Mouse (Mus musculus) embryonic facial prominence, embryonic 15.5 days (tissue): ENCODE data around the gene Zfp280b. TPM values are rescaled to one million over a fixed set of nuclear protein-coding genes. Genes with fewer than 3 reads are reported as not detected.

Experiments
- ATAC-seq: fragments of 200-750 bp; cut with Nextera tagmentation; 2 replicates; pipeline ENCODE4 v1.8.0; 2017; ENCODE audit warnings: low read depth, moderate TSS enrichment; ENCODE audit not compliant: insufficient number of reproducible peaks, low FRiP score, low TSS enrichment
- H3K27ac ChIP-seq: fragments of 300-500 bp; sonication (generic); replicated peaks from 2 replicates; pipeline ENCODE4 v1.5.1; 2015; ENCODE audit warnings: mild to moderate bottlenecking, inconsistent platforms
- H3K27me3 ChIP-seq: fragments of 300-500 bp; sonication (generic); 2 replicates; pipeline ENCODE4 v1.6.1; 2015; ENCODE audit warnings: inconsistent platforms
- H3K36me3 ChIP-seq: fragments of 300-500 bp; sonication (generic); 2 replicates; pipeline ENCODE4 v1.6.1; 2015; ENCODE audit warnings: mild to moderate bottlenecking, inconsistent platforms
- H3K4me1 ChIP-seq: fragments of 300-500 bp; sonication (generic); 2 replicates; pipeline ENCODE4 v1.6.1; 2015; ENCODE audit warnings: inconsistent platforms
- H3K4me2 ChIP-seq: fragments of 300-500 bp; sonication (generic); replicated peaks from 2 replicates; pipeline ENCODE4 v1.6.1; 2015; ENCODE audit warnings: mild to moderate bottlenecking, inconsistent platforms
- H3K4me3 ChIP-seq: fragments of 300-500 bp; sonication (generic); replicated peaks from 2 replicates; pipeline ENCODE4 v1.5.1; 2015; ENCODE audit warnings: mild to moderate bottlenecking, inconsistent platforms
- H3K9ac ChIP-seq: fragments of 300-500 bp; sonication (generic); 2 replicates; pipeline ENCODE4 v1.6.1; 2015; ENCODE audit warnings: inconsistent platforms
- H3K9me3 ChIP-seq: fragments of 300-500 bp; sonication (generic); replicated peaks from 2 replicates; pipeline ENCODE4 v1.6.1; 2016; ENCODE audit warnings: inconsistent platforms
- WGBS: fragments of 180-500 bp; shearing (Covaris S2); methylation state at CpG from one replicate; pipeline ENCODE4 v1.1.7; 2015; 5-methylcytosine and 5-hydroxymethylcytosine counted together
- polyA plus RNA-seq: library from polyadenylated mRNA; unstranded; fragments of >200 nt; fragmentation: Nextera tagmentation; extraction: Ambion mirVana; gene quantifications from 2 replicates; pipeline ENCODE4 v1.2.1, GENCODE M21; 2015

The Zfp280b gene
- polyA plus RNA-seq, 1 experiment from 2014 or later, result 16.4 TPM

GRCm38 (mm10) chr10:76031511-76032401 lies 694 bp upstream of the Zfp280b start:
- no peaks in the 10 kb centered on the region for H3K27me3 ChIP-seq
- H3K9ac ChIP-seq, result no peak overlapping the region; the same call in 1 of the 2 replicates
- H3K4me3 ChIP-seq, result peak overlapping the region; percentile 77
- peak; percentile 63 for ATAC-seq
- H3K9me3 ChIP-seq, result no peaks in the 10 kb centered on the region
- no peaks in the 10 kb centered on the region for H3K4me1 ChIP-seq
- H3K4me2 ChIP-seq, result peak overlapping the region; percentile 52
- peak overlapping the region; percentile 13; the same call in 1 of the 2 replicates for H3K27ac ChIP-seq
- 46% methylated on average over 14 of the region's 14 CpGs for WGBS
- H3K36me3 ChIP-seq, result 0 out of 2 replicates have a peak, but pooled peaks cover 1% of the 10 kb centered on the region

DNA sequence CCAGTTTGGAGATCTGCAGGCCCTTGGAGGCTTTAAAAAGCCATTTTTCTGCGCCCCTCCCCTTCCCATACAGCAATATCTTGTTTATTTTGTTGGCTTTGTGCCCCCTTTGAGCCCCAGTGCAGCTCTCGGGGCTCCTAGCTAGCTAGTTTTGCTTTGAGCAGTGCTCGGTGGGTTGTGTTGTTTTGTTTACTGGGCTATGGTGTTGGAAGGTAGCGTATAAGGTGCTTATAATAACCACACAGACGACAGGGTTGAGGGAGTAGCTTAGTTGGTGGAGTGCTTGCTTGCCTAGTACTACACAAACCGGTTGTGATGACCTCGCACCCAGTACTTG lies 637 bp downstream of the Zfp280b start:
- H3K36me3 ChIP-seq, result peaks cover 15% of the 10 kb centered on the region
- peak overlapping the region; percentile 57 for H3K9ac ChIP-seq
- no peaks in the 10 kb centered on the region for H3K27me3 ChIP-seq
- no peaks in the 10 kb centered on the region for H3K9me3 ChIP-seq
- 17% methylated on average over 7 of the region's 7 CpGs for WGBS
- no peak for ATAC-seq
- 0 out of 2 replicates have a peak overlapping the region, but pooled peaks have one; percentile 61 for H3K27ac ChIP-seq
- peak overlapping the region; percentile 77 for H3K4me3 ChIP-seq
- H3K4me2 ChIP-seq, result peak overlapping the region; percentile 52
- H3K4me1 ChIP-seq, result no peaks in the 10 kb centered on the region

GRCm38 (mm10) chr10:76034001-76034600 lies 1.7 kb downstream of the Zfp280b start:
- Histone ChIP-seq H3K4me3 (no peak overlapping the region), H3K27me3 (no peaks in the 10 kb centered on the region), H3K9ac (no peak overlapping the region), H3K27ac (no peak overlapping the region), H3K4me2 (no peak overlapping the region), H3K4me1 (no peaks in the 10 kb centered on the region), H3K36me3 (peaks cover 25% of the 10 kb centered on the region), H3K9me3 (no peaks in the 10 kb centered on the region)
- no peak for ATAC-seq
- 95% methylated on average over 8 of the region's 8 CpGs for WGBS

DNA sequence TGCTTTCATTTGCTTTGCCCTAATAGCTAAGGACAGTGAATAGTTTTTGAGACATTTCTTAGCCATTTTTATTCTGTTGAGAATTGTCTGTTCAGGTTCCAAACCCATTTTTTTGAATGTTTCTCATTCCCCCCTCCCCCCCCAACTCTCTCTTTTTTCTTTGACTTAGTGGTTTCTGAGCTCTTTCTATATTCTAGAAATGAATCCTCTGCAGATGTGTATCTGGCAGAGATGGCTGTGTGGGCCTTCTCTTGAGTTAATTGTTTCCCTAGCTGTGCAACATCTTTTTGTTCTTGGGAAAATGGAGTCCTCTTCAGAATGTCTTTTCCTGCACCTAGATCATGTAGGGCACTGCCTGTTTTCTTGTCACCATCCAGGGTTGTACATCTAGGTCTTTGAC lies 2.8 kb downstream of the Zfp280b start:
- no peak overlapping the region for H3K4me2 ChIP-seq
- ATAC-seq, result no peak
- H3K4me1 ChIP-seq, result no peaks in the 10 kb centered on the region
- peaks cover 37% of the 10 kb centered on the region for H3K36me3 ChIP-seq
- H3K9ac ChIP-seq, result no peak overlapping the region
- no peak overlapping the region for H3K27ac ChIP-seq
- no peak overlapping the region for H3K4me3 ChIP-seq
- no peaks in the 10 kb centered on the region for H3K9me3 ChIP-seq
- H3K27me3 ChIP-seq, result no peaks in the 10 kb centered on the region

- Histone ChIP-seq H3K27ac (no peak overlapping the region), H3K9ac (no peak overlapping the region), H3K36me3 (peaks cover 50% of the 10 kb centered on the region)
Measured at GRCm38 (mm10) chr10:76036962-76037361, 4.5 kb downstream of the Zfp280b start.

GRCm38 (mm10) chr10:76045343-76045742 lies 12.9 kb downstream of the Zfp280b start:
- H3K4me2 ChIP-seq, result no peak overlapping the region
- peaks cover 21% of the 10 kb centered on the region for H3K36me3 ChIP-seq
- ATAC-seq, result no peak
- H3K9ac ChIP-seq, result no peak overlapping the region
- no peak overlapping the region for H3K27ac ChIP-seq
- no peak overlapping the region for H3K4me3 ChIP-seq
- H3K4me1 ChIP-seq, result no peaks in the 10 kb centered on the region
- WGBS, result 33% methylated on average over 5 of the region's 5 CpGs
- H3K9me3 ChIP-seq, result no peaks in the 10 kb centered on the region
- H3K27me3 ChIP-seq, result no peaks in the 10 kb centered on the region

More at GRCm38 (mm10) chr10:76036962-76037361, 4.5 kb downstream of the Zfp280b start:
- WGBS, result 95% methylated on average over 5 of the region's 5 CpGs
- Histone ChIP-seq H3K4me2 (no peak overlapping the region), H3K9me3 (no peaks in the 10 kb centered on the region), H3K27me3 (no peaks in the 10 kb centered on the region), H3K4me1 (no peaks in the 10 kb centered on the region), H3K4me3 (no peak overlapping the region)
- no peak for ATAC-seq

DNA sequence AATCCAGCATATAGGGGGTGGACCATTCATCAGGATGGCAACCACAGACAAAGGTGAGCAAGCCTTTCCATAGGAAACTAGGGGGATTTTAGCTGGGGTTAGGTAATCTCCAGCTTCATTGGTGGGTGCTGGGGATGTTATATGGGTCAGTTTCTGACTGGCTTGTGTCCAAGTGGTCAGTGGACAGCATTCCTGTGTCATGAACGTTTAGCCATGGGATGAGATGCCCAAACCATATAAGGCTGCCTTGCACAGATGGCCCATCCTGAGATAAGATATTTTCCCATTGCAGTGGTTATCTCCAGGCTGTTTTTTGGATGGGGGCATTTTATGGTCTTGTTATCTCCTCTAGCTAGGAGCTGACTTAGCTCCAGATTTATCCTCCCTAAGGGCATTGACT lies 14.3 kb downstream of the Zfp280b start:
- Histone ChIP-seq H3K4me2 (no peak overlapping the region), H3K9ac (no peak overlapping the region), H3K27me3 (no peaks in the 10 kb centered on the region), H3K4me1 (no peaks in the 10 kb centered on the region), H3K36me3 (peaks cover 9% of the 10 kb centered on the region), H3K9me3 (no peaks in the 10 kb centered on the region), H3K27ac (no peak overlapping the region), H3K4me3 (no peak overlapping the region)
- WGBS, result 41% methylated on average over 1 of the region's 1 CpGs
- ATAC-seq, result no peak

GRCm38 (mm10) chr10:76047182-76047869 lies 14.9 kb downstream of the Zfp280b start:
- Histone ChIP-seq H3K27ac (no peak overlapping the region), H3K4me2 (no peak overlapping the region), H3K9ac (no peak overlapping the region), H3K36me3 (peaks cover 9% of the 10 kb centered on the region), H3K4me1 (no peaks in the 10 kb centered on the region), H3K27me3 (no peaks in the 10 kb centered on the region), H3K4me3 (no peak overlapping the region), H3K9me3 (no peaks in the 10 kb centered on the region)
- ATAC-seq, result no peak
- WGBS, result 48% methylated on average over 5 of the region's 5 CpGs

DNA sequence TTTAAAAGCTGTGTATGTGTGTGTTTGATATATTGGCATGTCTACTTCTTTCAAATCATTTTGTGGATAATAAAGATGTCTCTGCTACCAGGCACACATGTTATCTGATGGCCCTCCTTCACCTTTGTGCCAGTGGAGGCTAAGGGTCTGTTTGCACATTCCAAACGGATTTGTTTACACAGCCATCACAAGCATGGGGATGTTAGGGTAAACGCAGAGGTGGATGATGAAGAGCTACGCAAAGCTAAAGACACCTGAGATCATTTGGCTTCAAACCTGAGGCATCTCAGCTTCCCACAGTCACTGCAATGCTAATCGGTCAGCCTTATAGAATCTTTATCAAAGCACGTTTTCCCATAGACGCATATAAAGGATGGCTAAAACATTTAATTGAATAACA lies 16.5 kb downstream of the Zfp280b start:
- no peak overlapping the region for H3K4me3 ChIP-seq
- whole genome bisulfite sequencing, result 32% methylated on average over 6 of the region's 6 CpGs
- no peaks in the 10 kb centered on the region for H3K27me3 ChIP-seq
- H3K9ac ChIP-seq, result no peak overlapping the region
- no peaks in the 10 kb centered on the region for H3K4me1 ChIP-seq
- H3K9me3 ChIP-seq, result no peaks in the 10 kb centered on the region
- H3K4me2 ChIP-seq, result no peak overlapping the region
- no peak overlapping the region for H3K27ac ChIP-seq
- no peak for ATAC-seq
- H3K36me3 ChIP-seq, result no peaks in the 10 kb centered on the region

DNA sequence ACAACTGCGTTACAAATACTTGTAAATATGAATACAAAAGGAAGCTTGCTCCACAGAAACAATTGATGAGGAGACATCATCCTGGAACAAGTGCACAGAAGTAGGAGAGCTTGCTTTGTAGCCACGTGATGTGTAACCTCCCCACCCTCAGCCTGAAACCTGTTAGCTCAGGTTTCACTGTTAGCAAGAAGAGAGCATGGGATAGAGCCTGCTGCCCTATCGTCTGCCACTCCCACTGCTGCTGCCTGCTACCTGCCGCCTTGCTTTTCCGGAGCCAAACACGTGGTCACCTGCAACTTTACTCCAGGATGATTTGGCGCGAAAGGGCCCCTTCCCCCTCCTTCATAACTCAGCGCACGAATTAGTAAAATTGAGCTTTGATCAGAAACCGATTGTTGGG lies 19.4 kb downstream of the Zfp280b start:
- WGBS, result 69% methylated on average over 11 of the region's 11 CpGs
- no peaks in the 10 kb centered on the region for H3K36me3 ChIP-seq
- no peak for ATAC-seq

GRCm38 (mm10) chr10:76062439-76062838 lies 30.0 kb downstream of the Zfp280b start:
- H3K27me3 ChIP-seq, result no peaks in the 10 kb centered on the region
- H3K27ac ChIP-seq, result no peak overlapping the region
- no peak for ATAC-seq
- no peak overlapping the region for H3K4me3 ChIP-seq
- no peaks in the 10 kb centered on the region for H3K36me3 ChIP-seq
- H3K4me1 ChIP-seq, result no peaks in the 10 kb centered on the region
- no peak overlapping the region for H3K9ac ChIP-seq
- WGBS, result 91% methylated on average over 5 of the region's 5 CpGs
- H3K4me2 ChIP-seq, result no peak overlapping the region
- H3K9me3 ChIP-seq, result no peaks in the 10 kb centered on the region

More for the DNA sequence above, 19.4 kb downstream of the Zfp280b start:
- H3K9ac ChIP-seq, result no peak overlapping the region
- no peak overlapping the region for H3K4me3 ChIP-seq
- no peak overlapping the region for H3K4me2 ChIP-seq
- no peaks in the 10 kb centered on the region for H3K9me3 ChIP-seq
- no peak overlapping the region for H3K27ac ChIP-seq
- no peaks in the 10 kb centered on the region for H3K27me3 ChIP-seq
- no peaks in the 10 kb centered on the region for H3K4me1 ChIP-seq
